Mouse (Mus musculus) mouse embryonic stem cell (cell line): Measurements from ENCODE around the gene Slc15a5.

ENCODE experiments used
- in situ Hi-C, 2 experiments: fragments of 300-500 bp; cut with MboI; formaldehyde crosslinking; loops; 1 replicate in 1 of 2; 3 replicates in 1 of 2; pipeline ENCODE4 v1.14.3; 2019 to 2020; ENCODE audit warnings: low sequenced_read_pairs in 2 of 2, low pct_unique_long_range_greater_than_20kb in 1 of 2, mixed read lengths in 1 of 2; ENCODE audit not compliant: unreplicated experiment in 1 of 2

Gene Slc15a5

GRCm38 (mm10) chr6:137980905-137981696 is 98.6 kb downstream of the Slc15a5 start:
- in situ Hi-C loops = loop anchor here in 1 of 2 experiments (10.0 kb wide), 1 partner anchor 174 kb away; no protein-coding TSS in a partner anchor

- in situ Hi-C loops = loop anchor here in 1 of 2 experiments (10.0 kb wide), 1 partner anchor 174 kb away; no protein-coding TSS in a partner anchor
These were observed 99.3 kb downstream of the Slc15a5 start for GRCm38 (mm10) chr6:137980413-137980812.

- in situ Hi-C loops = loop anchor here in 1 of 2 experiments (10.0 kb wide), 1 partner anchor 175 kb away; no protein-coding TSS in a partner anchor
These were observed 99.9 kb downstream of the Slc15a5 start for GRCm38 (mm10) chr6:137979802-137980201.

- in situ Hi-C loops = no loop called here
These were observed 103.7 kb downstream of the Slc15a5 start for GRCm38 (mm10) chr6:137976021-137976420.

- in situ Hi-C loops = no loop called here
These were observed 116.0 kb downstream of the Slc15a5 start for GRCm38 (mm10) chr6:137963703-137964102.

- in situ Hi-C loops = no loop called here
These were observed 116.9 kb downstream of the Slc15a5 start for GRCm38 (mm10) chr6:137962836-137963235.

GRCm38 (mm10) chr6:137960023-137960778 is 119.5 kb downstream of the Slc15a5 start:
- in situ Hi-C loops = no loop called here

- in situ Hi-C loops = no loop called here
These were observed 122.1 kb downstream of the Slc15a5 start for GRCm38 (mm10) chr6:137957630-137958029.

GRCm38 (mm10) chr6:137956783-137957429 is 122.8 kb downstream of the Slc15a5 start:
- in situ Hi-C loops = no loop called here

GRCm38 (mm10) chr6:137946520-137946919 is 133.2 kb downstream of the Slc15a5 start:
- in situ Hi-C loops = no loop called here

GRCm38 (mm10) chr6:137940374-137941218 is 139.1 kb downstream of the Slc15a5 start:
- in situ Hi-C loops = no loop called here

- in situ Hi-C loops = no loop called here
These were observed 142.2 kb downstream of the Slc15a5 start for GRCm38 (mm10) chr6:137937541-137937940.

GRCm38 (mm10) chr6:137936268-137936667 is 143.4 kb downstream of the Slc15a5 start:
- in situ Hi-C loops = no loop called here

- in situ Hi-C loops = no loop called here
These were observed 143.9 kb downstream of the Slc15a5 start for GRCm38 (mm10) chr6:137935857-137936256.

GRCm38 (mm10) chr6:137935341-137935740 is 144.4 kb downstream of the Slc15a5 start:
- in situ Hi-C loops = no loop called here

GRCm38 (mm10) chr6:137934545-137935298 is 145.0 kb downstream of the Slc15a5 start:
- in situ Hi-C loops = no loop called here
